Mouse (Mus musculus): Measurements from ENCODE around the gene Rsph10b. TPM values are rescaled to one million over a fixed set of nuclear protein-coding genes. Genes with fewer than 3 reads are reported as not detected.

Rsph10b gene
- polyA plus RNA-seq (2017; shearing (Covaris generic)) = not detected

- no peak for ATAC-seq
Observed at GRCm38 (mm10) chr5:143932831-143933230, at the start of gene Rsph10b. Gene Rsph10b, plus strand, starts transcription at chr5:143933035.

DNA sequence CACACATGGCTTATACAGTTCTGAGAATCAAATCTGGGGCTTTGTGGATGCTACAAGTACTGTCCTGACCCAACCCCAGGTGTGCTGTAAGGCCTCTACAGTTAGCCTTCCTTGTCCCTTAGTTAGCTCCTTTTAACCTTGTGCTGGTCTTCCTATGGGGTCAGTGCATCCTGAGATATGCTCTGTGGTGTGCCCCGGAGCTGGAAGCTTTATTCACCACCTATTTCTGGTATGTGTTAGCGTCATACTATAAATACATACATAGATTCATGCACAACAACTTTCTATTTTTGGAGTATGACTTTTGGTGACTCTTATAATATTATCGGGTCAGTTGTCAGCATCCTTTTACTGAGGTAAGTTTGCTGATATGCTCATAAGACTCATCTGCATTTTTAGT lies 47.6 kb upstream of the Rsph10b start:
- ATAC-seq = no peak

DNA sequence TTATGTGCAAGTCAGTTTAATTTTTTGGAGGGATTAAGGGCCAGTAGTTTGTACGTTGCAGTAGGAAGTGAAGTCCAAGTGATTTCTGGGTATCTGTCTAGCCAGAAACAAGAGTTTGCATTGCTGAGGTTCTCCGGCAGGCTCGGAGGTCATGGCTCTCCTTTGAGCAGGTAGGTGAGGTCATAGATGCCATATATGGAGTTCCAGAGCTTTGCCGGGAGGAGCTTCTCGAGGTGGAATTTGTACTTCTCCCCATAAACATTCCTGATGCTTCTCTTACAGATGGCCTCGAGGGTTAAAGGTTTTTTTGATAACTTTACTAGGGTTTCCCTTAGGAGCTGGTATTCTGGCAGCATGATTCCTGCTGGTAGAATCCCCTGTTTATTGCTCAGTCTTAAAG lies 42.1 kb upstream of the Rsph10b start:
- ATAC-seq = no peak

DNA sequence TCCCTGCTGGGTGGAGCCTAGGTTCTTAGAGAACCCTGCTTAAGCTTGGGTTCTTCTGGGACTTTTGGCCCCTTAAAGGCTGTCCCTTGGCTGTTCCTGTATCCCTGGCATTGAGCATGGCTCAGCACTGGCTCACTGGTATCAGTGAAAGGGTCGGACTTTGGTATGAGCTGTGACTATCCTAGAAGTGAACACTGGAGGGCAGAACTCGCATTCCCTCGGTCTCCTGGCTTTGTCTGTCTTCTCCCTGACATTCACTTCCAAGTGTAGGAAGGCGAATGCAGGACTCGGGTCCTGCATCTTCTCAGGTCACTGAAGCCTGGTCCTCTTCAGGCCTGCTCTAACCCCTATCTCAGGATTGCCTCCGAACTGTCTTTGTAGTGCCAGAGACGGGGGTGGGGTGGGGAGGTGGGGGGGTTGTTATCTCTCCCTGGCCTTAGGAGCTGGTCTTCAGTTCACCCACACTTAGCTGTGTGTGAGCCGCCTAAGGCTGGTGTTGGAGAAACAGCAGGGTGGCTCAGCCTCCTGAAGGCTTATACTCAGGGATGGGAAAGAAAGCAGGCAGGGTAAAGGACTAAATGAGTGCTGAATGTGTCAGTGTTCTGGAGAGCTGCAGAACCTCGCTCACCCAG lies 40.5 kb upstream of the Rsph10b start:
- no peak for ATAC-seq

GRCm38 (mm10) chr5:143893396-143893795 lies 39.4 kb upstream of the Rsph10b start:
- ATAC-seq = no peak

- ATAC-seq = no peak
Observed at GRCm38 (mm10) chr5:143897635-143898330, 35.1 kb upstream of the Rsph10b start, which contains the start of gene Ankrd61. Gene Ankrd61, minus strand, starts transcription at chr5:143897685.

DNA sequence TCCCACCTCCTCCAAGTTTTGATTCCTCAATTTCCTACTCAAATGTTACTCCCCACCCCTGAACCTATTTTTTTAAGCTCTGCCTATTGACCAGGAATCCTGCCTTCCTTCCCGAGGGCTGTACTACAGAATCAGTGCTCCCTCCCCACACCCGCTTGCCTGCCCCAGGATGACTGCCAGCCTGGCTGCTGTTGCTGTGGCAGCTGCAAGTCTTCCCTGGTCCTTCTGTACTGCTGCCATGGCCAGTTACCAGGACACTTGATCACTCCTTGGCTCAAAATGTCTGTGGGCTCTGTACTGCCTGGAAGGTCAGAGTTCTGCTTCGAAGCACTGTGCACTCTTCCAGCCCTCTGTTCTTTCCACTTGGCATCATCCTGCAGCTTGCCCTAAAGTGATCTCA lies 30.7 kb upstream of the Rsph10b start:
- no peak for ATAC-seq

DNA sequence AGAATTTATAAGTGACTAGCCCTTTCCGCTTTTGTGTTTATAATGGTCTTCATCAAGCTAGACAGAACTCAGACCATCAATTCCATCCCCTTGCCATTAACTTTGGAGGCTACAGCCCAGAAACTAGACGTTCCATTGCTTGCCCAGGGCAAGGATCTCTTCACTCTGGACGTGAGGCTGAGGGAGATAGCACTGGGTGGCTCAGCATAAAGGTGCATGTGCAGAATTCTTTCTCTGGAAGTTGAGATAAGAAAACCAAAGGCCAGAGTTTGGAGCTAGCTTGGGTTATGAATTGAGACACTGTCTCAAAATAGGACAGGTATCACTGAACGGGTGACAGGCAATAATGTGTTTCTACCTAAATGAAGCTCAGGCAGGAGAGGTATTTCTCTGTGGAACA lies 29.0 kb upstream of the Rsph10b start:
- no peak for ATAC-seq

DNA sequence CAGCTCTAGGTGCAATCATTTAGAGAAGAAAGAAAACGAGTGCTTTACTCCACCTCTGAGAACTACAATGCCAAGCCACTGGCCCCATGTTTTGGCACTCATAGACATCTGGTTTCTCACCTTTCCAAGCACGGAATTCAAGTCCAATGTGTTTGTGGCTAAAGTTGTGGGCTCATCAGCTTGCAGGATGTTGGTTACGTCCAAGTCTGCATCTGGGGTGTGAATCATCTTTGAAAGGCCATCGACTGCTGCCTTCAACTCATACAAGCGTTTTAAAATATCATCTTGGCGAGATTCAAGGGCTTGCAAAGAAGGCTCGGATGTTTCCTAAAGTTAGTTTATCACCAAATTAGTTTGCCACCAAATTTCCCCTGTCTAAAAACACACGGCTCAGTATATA lies 26.4 kb upstream of the Rsph10b start:
- ATAC-seq = no peak

GRCm38 (mm10) chr5:143908926-143909325 lies 23.9 kb upstream of the Rsph10b start:
- ATAC-seq = no peak

DNA sequence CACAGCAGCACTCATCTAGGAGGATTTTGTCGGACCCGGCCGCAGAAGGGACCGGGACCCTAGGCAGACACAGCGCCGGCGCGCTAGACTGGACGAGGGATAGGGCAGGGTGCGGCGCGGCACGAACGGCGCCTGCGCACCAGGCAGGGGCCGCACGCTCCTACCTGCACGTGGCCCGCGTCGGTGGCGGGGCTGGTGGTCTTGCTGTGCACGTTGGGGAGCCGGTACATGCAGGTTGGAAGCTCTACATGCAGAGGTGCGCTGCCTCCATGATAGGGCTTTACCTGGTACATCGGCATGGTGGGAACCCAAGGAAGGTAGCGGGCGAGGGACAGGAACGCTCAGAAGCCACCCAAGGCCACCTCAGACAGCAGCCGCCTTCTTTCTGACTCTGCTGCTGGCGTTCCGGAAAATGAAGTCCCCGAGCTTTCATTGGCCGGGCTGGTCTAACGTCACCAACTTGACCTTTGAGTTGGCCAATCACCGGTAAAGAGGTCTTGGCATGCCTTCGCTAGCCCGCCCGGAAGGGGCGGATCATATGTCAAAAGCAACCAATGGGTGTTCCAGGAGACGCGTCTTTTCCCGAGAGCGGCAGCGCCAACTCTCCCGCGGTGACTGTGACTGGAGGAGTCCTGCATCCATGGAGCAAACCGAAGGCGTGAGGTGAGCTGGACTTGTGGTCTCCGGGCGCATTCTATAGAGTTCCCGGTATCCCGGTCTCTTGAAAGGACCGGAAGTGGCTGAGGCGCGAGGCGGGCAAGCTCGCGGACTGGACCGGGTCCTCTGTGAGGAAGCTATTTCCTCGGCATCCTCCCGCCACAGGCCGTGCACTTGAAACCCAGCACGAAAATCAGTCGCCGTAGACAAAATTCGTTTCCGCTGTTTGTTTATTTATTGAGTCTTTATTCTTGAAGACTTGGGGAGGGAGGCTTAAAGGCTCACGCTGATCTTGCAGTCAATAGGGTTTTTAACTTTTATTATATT lies 23.1 kb upstream of the Rsph10b start, which contains the start of the genes Aimp2 and Pms2:
Aimp2 (minus strand) TSS at position 431 of the 984 bp plus-strand sequence.
Pms2 (plus strand) TSS at position 548 of the 984 bp plus-strand sequence.
- ATAC-seq = peak; percentile 98

GRCm38 (mm10) chr5:143916221-143916620 lies 16.6 kb upstream of the Rsph10b start:
- ATAC-seq = no peak

DNA sequence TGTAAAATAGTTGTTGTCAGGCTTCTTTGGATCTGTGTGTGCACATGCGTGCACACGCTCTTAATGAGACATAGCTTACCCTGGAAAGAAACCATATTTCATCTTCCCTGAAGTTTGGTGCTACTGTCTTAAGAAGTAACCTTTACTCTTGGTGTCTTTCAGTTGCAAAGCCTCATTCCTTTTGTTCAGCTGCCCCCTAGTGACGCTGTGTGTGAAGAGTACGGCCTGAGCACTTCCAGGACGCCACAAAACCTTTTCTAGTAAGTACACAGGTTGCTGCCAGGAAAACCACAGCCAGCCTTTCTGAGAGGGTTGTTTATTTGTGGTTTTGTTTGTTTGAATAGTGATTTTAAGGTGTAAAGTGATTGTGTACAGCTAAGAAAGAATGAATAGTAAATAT lies 15.4 kb upstream of the Rsph10b start:
- ATAC-seq = peak; percentile 76

DNA sequence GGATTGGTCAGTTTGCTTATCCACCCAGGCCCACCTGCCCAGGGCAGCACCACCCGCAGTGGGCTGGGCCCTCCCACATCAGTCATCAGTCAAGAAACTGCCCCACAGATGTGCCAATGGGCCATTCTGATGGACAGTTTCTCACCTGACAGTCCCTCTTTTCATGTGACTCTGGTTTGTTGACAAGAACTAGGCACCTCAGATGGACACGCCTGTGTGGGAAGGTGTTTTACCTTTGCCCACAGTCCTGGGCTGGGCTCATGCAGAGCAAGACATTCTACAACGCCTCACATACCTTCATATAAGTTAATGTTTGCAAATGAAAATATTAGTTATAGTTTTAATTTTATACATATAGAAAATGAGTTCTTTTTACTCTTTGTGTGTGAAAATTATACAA lies 14.7 kb upstream of the Rsph10b start:
- ATAC-seq = no peak

- no peak for ATAC-seq
Observed at GRCm38 (mm10) chr5:143924781-143925452, 7.9 kb upstream of the Rsph10b start.

- no peak for ATAC-seq
Observed at GRCm38 (mm10) chr5:143927875-143928274, 5.0 kb upstream of the Rsph10b start, which contains the start of gene Gm42421. Gene Gm42421, plus strand, starts transcription at chr5:143928175.

DNA sequence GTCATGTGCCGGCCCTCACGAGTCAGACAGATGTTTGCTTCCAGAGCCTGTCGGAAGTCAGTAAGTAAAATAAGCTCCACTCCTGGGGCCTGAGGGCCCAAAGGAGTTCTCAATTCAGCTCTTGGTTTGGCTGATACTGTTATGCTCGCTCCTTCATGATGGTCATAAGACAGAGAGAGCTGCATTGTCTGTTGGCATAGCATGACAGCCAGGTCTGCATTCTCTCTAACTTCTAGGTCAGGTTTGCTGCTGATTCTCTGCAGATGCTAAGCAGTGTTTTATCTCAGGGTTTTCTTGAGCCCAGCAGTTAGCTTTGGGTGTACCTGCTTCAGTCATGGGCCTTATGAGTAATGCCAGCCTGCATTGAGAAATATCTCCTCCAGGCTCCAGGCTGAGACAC lies 3.5 kb upstream of the Rsph10b start:
- ATAC-seq = no peak

- ATAC-seq = no peak
Observed at GRCm38 (mm10) chr5:143930656-143931055, 2.2 kb upstream of the Rsph10b start.

DNA sequence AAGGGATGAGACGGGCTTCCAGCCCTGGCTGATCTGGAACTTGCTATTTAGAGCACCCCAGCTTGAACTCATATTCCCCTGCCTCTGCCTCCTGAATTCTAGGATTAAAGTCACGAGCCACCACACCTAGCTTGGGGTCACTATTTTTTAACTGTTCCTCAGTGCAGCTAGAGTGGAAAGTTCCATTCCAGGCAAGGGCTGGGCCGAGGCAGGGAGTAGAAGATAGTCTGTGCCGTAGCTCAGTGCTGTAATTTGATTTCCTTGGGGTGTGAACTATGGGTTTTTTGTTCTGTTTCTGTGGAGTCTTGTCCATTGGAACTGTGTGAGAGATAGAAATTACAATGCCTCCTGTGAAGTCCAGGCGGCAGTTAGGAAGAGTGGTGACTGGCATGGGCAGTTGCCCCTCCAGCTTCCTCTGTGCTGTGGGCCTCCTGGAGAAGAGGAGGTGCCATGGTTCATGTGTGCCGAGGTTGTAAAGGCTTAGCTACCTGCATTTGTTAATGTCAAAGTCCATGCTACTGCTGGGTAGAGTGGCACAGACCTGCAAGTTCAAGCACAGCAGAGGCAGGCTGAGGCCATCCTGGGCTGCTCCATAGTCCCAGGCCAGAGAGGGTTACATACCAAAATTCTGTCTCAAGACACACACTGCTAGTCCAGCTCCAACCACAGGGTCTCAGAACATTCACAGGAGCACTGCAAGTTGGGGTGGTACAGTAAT lies 813 bp upstream of the Rsph10b start:
- no peak for ATAC-seq

DNA sequence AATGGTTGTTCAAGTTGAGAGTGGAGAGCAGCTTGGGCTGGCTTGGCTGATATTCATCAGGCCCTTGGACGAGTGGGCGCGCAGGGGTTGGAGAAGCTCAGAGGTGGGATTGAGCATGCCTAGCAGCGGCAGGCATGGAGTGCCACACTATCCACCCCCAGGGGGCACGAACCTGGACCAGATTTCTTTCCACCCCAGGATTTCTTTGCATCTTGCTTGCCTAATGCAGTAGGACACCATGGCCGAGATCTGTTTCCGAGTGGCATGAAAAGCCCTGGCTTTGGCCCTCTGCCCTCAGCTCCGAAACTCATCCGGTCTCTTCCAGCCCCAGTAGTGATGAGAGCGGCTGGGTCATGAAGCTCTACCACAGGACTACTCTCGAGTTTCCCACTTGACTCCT lies 579 bp downstream of the Rsph10b start:
- no peak for ATAC-seq

GRCm38 (mm10) chr5:143933875-143934274 lies 1.0 kb downstream of the Rsph10b start:
- no peak for ATAC-seq

DNA sequence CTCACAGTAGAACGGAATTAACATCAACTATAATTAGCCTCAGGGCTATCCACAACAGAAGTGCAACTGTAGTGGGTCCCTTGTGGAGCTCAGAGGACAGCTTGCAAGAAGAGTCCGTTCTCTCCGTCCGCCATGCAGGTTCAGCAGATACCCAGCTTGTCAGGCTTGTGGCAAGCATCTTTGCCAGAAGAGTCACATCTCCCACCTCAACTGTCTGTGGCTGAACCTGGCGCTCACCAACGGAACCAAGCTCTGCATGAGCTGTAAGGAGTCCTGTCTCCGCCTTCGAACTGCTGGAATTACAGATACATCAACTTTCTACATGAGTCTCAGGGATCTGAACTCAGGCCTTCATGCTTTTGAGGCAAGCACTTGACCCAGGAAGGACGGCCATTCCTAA lies 3.3 kb downstream of the Rsph10b start:
- no peak for ATAC-seq
